Mouse (Mus musculus) cerebellum, adult 2 months (tissue): ENCODE data around the gene Rab20.

Source experiments
- CTCF ChIP-seq: fragments of 200-500 bp; IDR thresholded peaks from 2 replicates; pipeline ENCODE4 v1.5.1; 2011; ENCODE audit warnings: low read depth, mild to moderate bottlenecking, control low read depth, low read length, moderate library complexity, borderline replicate concordance; ENCODE audit not compliant: insufficient read depth
- POLR2A ChIP-seq: fragments of 200-500 bp; IDR thresholded peaks from 2 replicates; pipeline ENCODE4 v1.6.1; 2011; ENCODE audit warnings: low read length, control low read depth, borderline replicate concordance; ENCODE audit not compliant: insufficient read depth

- TF ChIP-seq CTCF, result no peak
- TF ChIP-seq POLR2A, result no peak
Measured at GRCm38 (mm10) chr8:11478807-11479527, 457 bp upstream of the Rab20 start.
